Mouse (Mus musculus) telencephalon, adult 2 months (tissue): ENCODE results near the gene Ermp1.
"Not testable (repeated sequence)": the region's sequence is repeated elsewhere in the genome, so short reads cannot be mapped to it uniquely, and the experiment has no call there.

Source experiments
- DNase-seq: peaks from one replicate; pipeline ENCODE4 v3.0.0-alpha.2; 2011; ENCODE audit warnings: low read depth, low spot score

Gene Ermp1

GRCm38 (mm10) chr19:29603548-29604353, 44.5 kb downstream of the Ermp1 start:
- no peak for DNase-seq

- DNase-seq: no peak
Observed at GRCm38 (mm10) chr19:29598981-29599380, 49.2 kb downstream of the Ermp1 start.

- DNase-seq: no peak
Observed at GRCm38 (mm10) chr19:29596985-29597384, 51.2 kb downstream of the Ermp1 start.

GRCm38 (mm10) chr19:29596276-29596675, 51.9 kb downstream of the Ermp1 start:
- DNase-seq: peak; percentile 54

GRCm38 (mm10) chr19:29593783-29594182, 54.4 kb downstream of the Ermp1 start:
- not testable (repeated sequence) for DNase-seq

- no peak for DNase-seq
Observed at GRCm38 (mm10) chr19:29583734-29584133, 64.5 kb downstream of the Ermp1 start.

GRCm38 (mm10) chr19:29582439-29582838, 65.8 kb downstream of the Ermp1 start:
- no peak for DNase-seq

GRCm38 (mm10) chr19:29566512-29566911, 81.7 kb downstream of the Ermp1 start:
- DNase-seq: no peak

- DNase-seq: peak; percentile 41
Observed at GRCm38 (mm10) chr19:29563258-29563779, 84.9 kb downstream of the Ermp1 start.

- no peak for DNase-seq
Observed at GRCm38 (mm10) chr19:29562603-29563002, 85.6 kb downstream of the Ermp1 start.

GRCm38 (mm10) chr19:29562166-29562565, 86.0 kb downstream of the Ermp1 start:
- no peak for DNase-seq
